Mouse (Mus musculus) left cerebral cortex, adult 2 months (tissue): ENCODE measurements at regions not wholly inside any gene's neighbourhood (a gene's known extent, or its start where the extent isn't known, plus 50 kb on each side); places are given as distances from the start of the nearest gene placed in this dataset.

ENCODE experiments used
- DNase-seq, 2 experiments: peaks; one replicate each; pipeline ENCODE4 v3.0.0; 2021 to 2022; ENCODE audit warnings: low spot score in 2 of 2, mixed read lengths in 1 of 2; ENCODE audit errors: extremely low spot score in 1 of 2
- H3K27ac ChIP-seq: fragments of 200-600 bp; 2 replicates; pipeline ENCODE4 v1.8.1; 2022
- H3K4me3 ChIP-seq: fragments of 200-600 bp; 2 replicates; pipeline ENCODE4 v1.8.1; 2022
- CTCF ChIP-seq: fragments of 200-600 bp; IDR thresholded peaks from 2 replicates; pipeline ENCODE4 v1.8.1; 2022; ENCODE audit warnings: antibody characterized with exemption, mild to moderate bottlenecking, moderate library complexity
- intact Hi-C: fragments of 180-260 bp; cut with DNase I; formaldehyde crosslinking; loops from one replicate; pipeline ENCODE4 v1.15.1; 2025

GRCm38 (mm10) chr4:69395451-69395850 is 441.3 kb upstream of the Brinp1 start:
- intact Hi-C loops, result no loop called here
- TF ChIP-seq CTCF, result no peak
- Histone ChIP-seq H3K4me3 (no peak overlapping the region), H3K27ac (no peak overlapping the region)
- no peak for DNase-seq

DNA sequence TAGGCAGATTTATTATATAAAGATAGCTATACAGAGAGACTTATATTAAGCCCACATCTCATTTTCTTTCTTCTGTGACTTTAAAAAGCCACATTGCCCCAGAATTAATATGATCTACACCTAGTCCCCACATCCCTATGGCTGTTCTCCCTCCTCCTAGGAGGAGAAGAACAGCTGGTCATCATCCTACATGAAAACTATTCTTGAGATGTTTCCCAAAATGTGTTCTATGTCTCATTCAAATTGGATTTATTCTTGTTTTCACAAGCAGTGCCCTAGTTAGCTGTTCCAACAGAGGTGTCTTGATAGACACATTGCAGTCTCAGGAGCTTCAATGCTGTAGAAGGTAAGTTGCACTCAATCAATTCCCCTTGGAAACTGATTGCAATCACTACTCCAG is 429.1 kb upstream of the Brinp1 start:
- no peak overlapping the region for H3K4me3 ChIP-seq
- intact Hi-C loops, result loop anchor here (5.0 to 10.0 kb wide), 7 partner anchors 151 to 511 kb away; partner anchors contain the start of gene Brinp1
- TF ChIP-seq CTCF, result no peak
- DNase-seq, result no peak
- H3K27ac ChIP-seq, result peak overlapping the region; percentile 71

- intact Hi-C loops, result loop anchor here (10.0 kb wide), 1 partner anchor 188 kb away; no protein-coding TSS in a partner anchor
- no peak overlapping the region for H3K4me3 ChIP-seq
- H3K27ac ChIP-seq, result peak overlapping the region; percentile 65
- DNase-seq, result no peak
- TF ChIP-seq CTCF, result no peak
These were observed 392.8 kb upstream of the Brinp1 start for GRCm38 (mm10) chr4:69346979-69347465.

- Histone ChIP-seq H3K27ac (no peak overlapping the region), H3K4me3 (no peak overlapping the region)
- DNase-seq, result no peak
- no peak for TF ChIP-seq CTCF
- intact Hi-C loops, result no loop called here
These were observed 373.4 kb upstream of the Brinp1 start for GRCm38 (mm10) chr4:69327606-69328005.
